Mouse (Mus musculus) right cerebral cortex, postnatal 10 days (tissue): ENCODE measurements at regions not wholly inside any gene's neighbourhood (a gene's known extent, or its start where the extent isn't known, plus 50 kb on each side); places are given as distances from the start of the nearest gene placed in this dataset.

Source experiments
- DNase-seq, 2 experiments: peaks; one replicate each; pipeline ENCODE4 v3.0.0; 2021; ENCODE audit warnings: low spot score in 2 of 2

GRCm38 (mm10) chr9:85127107-85127506, 185.5 kb upstream of the Gm11114 start:
- no peak for DNase-seq

- DNase-seq: no peak
Observed at GRCm38 (mm10) chr9:85134900-85135299, 177.7 kb upstream of the Gm11114 start.

- no peak for DNase-seq
Observed at GRCm38 (mm10) chr9:85136715-85137582, 175.6 kb upstream of the Gm11114 start.

DNA sequence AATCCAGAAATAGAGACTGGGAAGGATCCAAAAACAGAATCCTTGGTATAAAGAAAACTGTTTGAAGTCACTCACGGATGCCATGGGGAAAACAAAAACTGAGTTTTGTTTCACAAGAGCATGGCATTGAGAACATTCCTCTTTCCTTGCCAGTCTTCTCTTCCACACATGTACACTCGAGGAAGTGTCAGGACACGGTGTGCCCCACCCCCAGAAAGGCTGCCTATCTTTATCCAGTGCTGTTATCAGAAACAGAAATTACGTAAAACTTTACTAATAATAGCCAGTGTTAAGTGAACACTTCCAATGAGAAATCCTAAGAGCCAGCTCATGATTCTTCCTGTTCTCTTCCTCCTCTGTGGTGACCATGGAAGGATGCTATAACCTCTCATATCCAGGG, 172.7 kb upstream of the Gm11114 start:
- DNase-seq: no peak

DNA sequence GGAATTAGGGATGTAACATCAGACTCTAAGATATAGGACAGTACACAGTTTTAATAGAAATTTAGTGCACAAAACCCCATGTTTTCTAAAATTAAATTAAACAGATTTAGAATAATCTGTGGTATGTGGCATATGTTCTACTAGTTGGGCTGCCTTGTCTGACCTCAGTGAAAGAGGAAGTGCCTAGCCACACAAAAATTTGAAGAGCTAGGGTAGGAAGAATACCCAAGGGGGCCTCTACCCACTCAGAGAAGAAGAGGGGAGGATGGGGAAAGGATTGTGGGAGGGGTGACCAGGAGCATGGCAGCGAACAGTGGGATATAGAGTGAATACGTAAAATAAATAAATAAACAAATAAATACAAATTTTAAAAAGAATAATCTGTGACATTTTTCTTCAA, 168.2 kb upstream of the Gm11114 start:
- DNase-seq: no peak

DNA sequence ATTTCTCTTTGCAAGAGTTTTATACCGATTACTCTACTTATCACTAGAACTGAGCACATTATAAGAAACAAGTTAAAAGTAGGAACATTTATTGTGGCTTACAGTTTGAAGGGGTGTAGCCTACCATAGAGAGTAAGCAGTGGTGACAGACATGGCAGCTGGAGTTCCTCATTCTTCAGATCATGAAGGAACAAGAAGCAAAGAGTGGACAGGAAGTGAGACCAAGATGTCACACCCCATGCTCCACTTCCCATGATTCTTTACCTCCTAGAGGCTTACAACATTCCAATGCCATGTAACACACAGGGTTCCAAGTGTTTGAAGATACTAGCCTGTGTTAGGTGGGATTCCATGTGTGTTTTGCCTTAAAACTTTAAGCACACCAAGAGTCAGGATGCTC, 146.9 kb upstream of the Gm11114 start:
- no peak for DNase-seq

- DNase-seq: no peak
Observed at GRCm38 (mm10) chr9:85167243-85167642, 145.3 kb upstream of the Gm11114 start.

GRCm38 (mm10) chr9:85174431-85174830, 138.1 kb upstream of the Gm11114 start:
- DNase-seq: peak in 1 of 2 experiments; percentile 20

GRCm38 (mm10) chr9:85201202-85201601, 111.4 kb upstream of the Gm11114 start:
- no peak for DNase-seq

DNA sequence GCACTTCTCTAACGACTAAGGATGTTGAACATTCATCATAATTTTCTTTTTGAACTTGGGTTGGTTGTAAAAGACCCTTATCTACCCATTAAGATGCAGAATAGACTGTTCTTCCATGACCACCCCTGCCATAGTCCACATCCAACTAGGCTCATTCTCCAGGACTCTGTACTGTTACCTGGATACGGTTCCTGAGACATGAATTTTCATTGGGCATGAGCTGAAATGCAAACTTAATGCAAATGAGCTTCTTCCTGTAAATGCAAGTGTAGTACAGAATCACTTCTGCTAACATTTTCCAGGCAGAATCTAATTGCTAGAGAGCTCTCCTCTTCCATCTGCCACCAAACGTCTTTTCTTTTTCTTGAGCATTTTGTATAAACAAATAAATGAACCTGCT, 87.7 kb upstream of the Gm11114 start:
- DNase-seq: peak; percentile 15 to 20
